Mouse (Mus musculus) embryonic stem cell, embryonic (primary cell): ENCODE measurements around the gene Aco2.

Source experiments
- CTCF ChIA-PET, 4 experiments: fragments of 300-600 bp in 2 of 4; fragments of 350-600 bp in 2 of 4; sonication (Branson Sonifier 250); formaldehyde crosslinking; loops; one replicate each; lab custom pipeline; 2022; ENCODE audit warnings: inconsistent platforms in 2 of 4; lab: Charles Lee
- POLR2A ChIA-PET, 4 experiments: fragments of 300-600 bp in 2 of 4; fragments of 350-600 bp in 2 of 4; sonication (Branson Sonifier 250); formaldehyde crosslinking; loops; one replicate each; lab custom pipeline; 2022; ENCODE audit warnings: antibody characterized with exemption in 4 of 4, inconsistent platforms in 1 of 4; lab: Charles Lee

The Aco2 gene

GRCm38 (mm10) chr15:81879531-81880401 is 7.7 kb downstream of the Aco2 start:
- ChIA-PET CTCF (interaction anchor here in 3 of 4 experiments (0.6 to 1.7 kb wide), 7 partner anchors 25 to 390 kb away, joined by 3 to 11 read pairs (median 4); no protein-coding TSS in a partner anchor), POLR2A (interaction anchor here (0.6 to 5.4 kb wide), 26 partner anchors 8 to 133 kb away, joined by 3 to 63 read pairs (median 4); partner anchors contain the start of genes Phf5a (in 2 of the 4), Tob2 (in 2 of the 4), Aco2 (in 1 of the 4) and Polr3h (in 1 of the 4))

- CTCF ChIA-PET, result interaction anchor here in 1 of 4 experiments (1.4 kb wide), 1 partner anchor 23 kb away, joined by 4 read pairs; no protein-coding TSS in a partner anchor
- POLR2A ChIA-PET, result interaction anchor here in 2 of 4 experiments (0.8 to 5.4 kb wide), 8 partner anchors 9 to 71 kb away, joined by 3 to 63 read pairs (median 4); partner anchors contain the start of genes Aco2 (in 2 of the 2), Phf5a (in 2 of the 2) and Polr3h (in 1 of the 2)
Observed at GRCm38 (mm10) chr15:81882348-81882747, 10.2 kb downstream of the Aco2 start.

- ChIA-PET POLR2A (interaction anchor here in 3 of 4 experiments (0.7 to 13.6 kb wide), 12 partner anchors 9 to 75 kb away, joined by 3 to 151 read pairs (median 4); partner anchors contain the start of genes Aco2 (in 2 of the 3) and Phf5a (in 2 of the 3)), CTCF (interaction anchor here in 3 of 4 experiments (0.8 to 2.1 kb wide), 3 partner anchors 19 kb away, joined by 3 to 9 read pairs (median 8); no protein-coding TSS in a partner anchor)
Observed at GRCm38 (mm10) chr15:81885418-81885934, 13.4 kb downstream of the Aco2 start.

- ChIA-PET POLR2A (interaction anchor here (0.6 to 13.6 kb wide), 25 partner anchors 8 to 1609 kb away, joined by 3 to 151 read pairs (median 3); partner anchors contain the start of genes Aco2 (in 3 of the 4), Phf5a (in 3 of the 4), Polr3h (in 1 of the 4) and Rangap1 (in 1 of the 4)), CTCF (interaction anchor here (0.6 to 2.1 kb wide), 16 partner anchors 17 to 1203 kb away, joined by 3 to 9 read pairs (median 3); no protein-coding TSS in a partner anchor)
Observed at GRCm38 (mm10) chr15:81886795-81887550, 14.9 kb downstream of the Aco2 start.

- CTCF ChIA-PET, result interaction anchor here in 1 of 4 experiments (1.0 kb wide), 1 partner anchor 15 kb away, joined by 3 read pairs; no protein-coding TSS in a partner anchor
- POLR2A ChIA-PET, result interaction anchor here in 3 of 4 experiments (1.0 to 13.6 kb wide), 6 partner anchors 10 to 78 kb away, joined by 3 to 151 read pairs (median 4); partner anchors contain the start of genes Aco2 (in 2 of the 3), Phf5a (in 2 of the 3) and Tob2 (in 1 of the 3)
Observed at GRCm38 (mm10) chr15:81889175-81889574, 17.1 kb downstream of the Aco2 start.

GRCm38 (mm10) chr15:81891140-81891802 is 19.2 kb downstream of the Aco2 start:
- POLR2A ChIA-PET, result interaction anchor here (0.5 to 13.6 kb wide), 66 partner anchors 8 to 873 kb away, joined by 3 to 151 read pairs (median 4); partner anchors contain the start of genes Aco2 (in 3 of the 4), Phf5a (in 3 of the 4), Ep300 (in 2 of the 4) and Pmm1 (in 2 of the 4)
- CTCF ChIA-PET, result interaction anchor here (0.5 to 3.0 kb wide), 10 partner anchors 13 to 1639 kb away, joined by 3 to 11 read pairs (median 4); partner anchors contain the start of gene Csdc2 (in 1 of the 4)

- ChIA-PET POLR2A (interaction anchor here (0.6 to 13.6 kb wide), 69 partner anchors 8 to 1634 kb away, joined by 3 to 151 read pairs (median 4); partner anchors contain the start of genes Aco2 (in 3 of the 4), Phf5a (in 3 of the 4), Ep300 (in 2 of the 4) and Pmm1 (in 2 of the 4)), CTCF (interaction anchor here (0.5 to 3.0 kb wide), 11 partner anchors 12 to 328 kb away, joined by 3 to 11 read pairs (median 4); partner anchors contain the start of gene Csdc2 (in 1 of the 4))
Observed at GRCm38 (mm10) chr15:81891822-81892580, 19.9 kb downstream of the Aco2 start.

GRCm38 (mm10) chr15:81894002-81894401 is 21.9 kb downstream of the Aco2 start:
- POLR2A ChIA-PET, result interaction anchor here in 3 of 4 experiments (0.6 to 13.6 kb wide), 19 partner anchors 9 to 443 kb away, joined by 3 to 151 read pairs (median 3); partner anchors contain the start of genes Aco2 (in 2 of the 3), Phf5a (in 2 of the 3), Polr3h (in 2 of the 3) and Tob2 (in 1 of the 3)
- CTCF ChIA-PET, result interaction anchor here in 3 of 4 experiments (0.7 to 2.3 kb wide), 6 partner anchors 9 to 195 kb away, joined by 3 to 10 read pairs (median 6); no protein-coding TSS in a partner anchor

GRCm38 (mm10) chr15:81896407-81896806 is 24.3 kb downstream of the Aco2 start:
- CTCF ChIA-PET, result interaction anchor here in 2 of 4 experiments (1.2 to 1.3 kb wide), 2 partner anchors 8 to 9 kb away, joined by 4 to 8 read pairs; no protein-coding TSS in a partner anchor
- POLR2A ChIA-PET, result interaction anchor here in 2 of 4 experiments (1.0 to 13.6 kb wide), 5 partner anchors 6 to 40 kb away, joined by 3 to 151 read pairs (median 6); partner anchors contain the start of genes Aco2 (in 1 of the 2), Csdc2 (in 1 of the 2) and Phf5a (in 1 of the 2)

GRCm38 (mm10) chr15:81897607-81898285 is 25.6 kb downstream of the Aco2 start:
- ChIA-PET CTCF (interaction anchor here in 1 of 4 experiments (0.6 to 1.7 kb wide), 4 partner anchors 11 to 128 kb away, joined by 3 to 4 read pairs (median 4); no protein-coding TSS in a partner anchor), POLR2A (interaction anchor here in 3 of 4 experiments (0.6 to 13.6 kb wide), 8 partner anchors 14 to 313 kb away, joined by 3 to 151 read pairs (median 4); partner anchors contain the start of genes Aco2 (in 1 of the 3), Csdc2 (in 1 of the 3), Ep300 (in 1 of the 3) and Phf5a (in 1 of the 3))

- ChIA-PET POLR2A (interaction anchor here in 2 of 4 experiments (0.6 to 13.6 kb wide), 8 partner anchors 13 to 67 kb away, joined by 3 to 151 read pairs (median 4); partner anchors contain the start of genes Aco2 (in 1 of the 2) and Phf5a (in 1 of the 2)), CTCF (interaction anchor here in 1 of 4 experiments (1.7 kb wide), 1 partner anchor 14 kb away, joined by 4 read pairs; no protein-coding TSS in a partner anchor)
Observed at GRCm38 (mm10) chr15:81898751-81899150, 26.6 kb downstream of the Aco2 start.

GRCm38 (mm10) chr15:81904939-81905338 is 32.8 kb downstream of the Aco2 start:
- ChIA-PET CTCF (interaction anchor here (0.5 to 4.3 kb wide), 88 partner anchors 8 to 771 kb away, joined by 3 to 53 read pairs (median 4); partner anchors contain the start of genes Polr3h (in 4 of the 4), Aco2 (in 1 of the 4), Csdc2 (in 1 of the 4) and Phf5a (in 1 of the 4)), POLR2A (interaction anchor here (0.5 to 7.4 kb wide), 39 partner anchors 11 to 1640 kb away, joined by 3 to 89 read pairs (median 4); partner anchors contain the start of genes Aco2 (in 2 of the 4), Phf5a (in 2 of the 4), Polr3h (in 2 of the 4) and Tob2 (in 1 of the 4))

- POLR2A ChIA-PET, result interaction anchor here in 1 of 4 experiments (1.0 kb wide), 1 partner anchor 77 kb away, joined by 5 read pairs; no protein-coding TSS in a partner anchor
- CTCF ChIA-PET, result interaction anchor here in 1 of 4 experiments (0.9 kb wide), 1 partner anchor 10 kb away, joined by 4 read pairs; no protein-coding TSS in a partner anchor
Observed at GRCm38 (mm10) chr15:81907953-81908352, 35.8 kb downstream of the Aco2 start.
